In genomic region chr11:4308060-4308513, GRCm38 (mm10) we compare ENCODE assay signal across 8 mouse cellular contexts. TPM values are rescaled to one million over a fixed set of nuclear protein-coding genes. Genes with fewer than 3 reads are reported as not detected.
DNase-seq lines count a peak whose midpoint lies in the region; ATAC-seq and TF ChIP-seq lines count a peak whose summit lies in the region.

No protein-coding gene starts in this region.

- no peak overlapping the region for H3K4me3 ChIP-seq in heart, embryonic 12.5 days
- peak overlapping the region; percentile 37 for H3K4me3 ChIP-seq in E14TG2a.4 (replicated peaks; ENCODE audit: low read length)
- H3K4me3 ChIP-seq in embryonic facial prominence, embryonic 11.5 days (ENCODE audit: low read depth, low read length), result 0 out of 2 replicates have a peak overlapping the region, but pooled peaks have one; percentile 6
- peak overlapping the region; percentile 15; the same call in 1 of the 2 replicates for H3K4me3 ChIP-seq in limb, embryonic 13.5 days

- H3K9ac ChIP-seq in heart, embryonic 12.5 days, result 0 out of 2 replicates have a peak overlapping the region, but pooled peaks have one; percentile 17
- peak overlapping the region; percentile 39 for H3K9ac ChIP-seq in embryonic facial prominence, embryonic 11.5 days (replicated peaks; ENCODE audit: low read length)
- H3K9ac ChIP-seq in limb, embryonic 13.5 days, result 0 out of 2 replicates have a peak overlapping the region, but pooled peaks have one; percentile 32

- WGBS in heart, embryonic 12.5 days, result 34% methylated on average over 6 of the region's 6 CpGs
- WGBS in embryonic facial prominence, embryonic 11.5 days, result 5% methylated on average over 6 of the region's 6 CpGs
- WGBS in limb, embryonic 13.5 days, result 6% methylated on average over 6 of the region's 6 CpGs

- no peak for TF ChIP-seq CTCF in E14TG2a.4 (conservative IDR thresholded peaks at IDR 0.05; ENCODE audit: low read length)

- peaks cover 20% of the 10 kb centered on the region for H3K4me1 ChIP-seq in heart, embryonic 12.5 days (replicated peaks)
- peaks cover 74% of the 10 kb centered on the region for H3K4me1 ChIP-seq in E14TG2a.4 (replicated peaks; ENCODE audit: low read depth, low read length)
- H3K4me1 ChIP-seq in embryonic facial prominence, embryonic 11.5 days (ENCODE audit: control insufficient read depth, insufficient read depth, low read length), result peaks cover 5% of the 10 kb centered on the region; the same call in 1 of the 2 replicates
- peaks cover 34% of the 10 kb centered on the region for H3K4me1 ChIP-seq in limb, embryonic 13.5 days

- no peaks in the 10 kb centered on the region for H3K36me3 ChIP-seq in heart, embryonic 12.5 days
- no peaks in the 10 kb centered on the region for H3K36me3 ChIP-seq in E14TG2a.4 (ENCODE audit: insufficient read depth, low read length)
- no peaks in the 10 kb centered on the region for H3K36me3 ChIP-seq in embryonic facial prominence, embryonic 11.5 days (replicated peaks; ENCODE audit: control insufficient read depth, insufficient read depth, low read depth, low read length)
- no peaks in the 10 kb centered on the region for H3K36me3 ChIP-seq in limb, embryonic 13.5 days

- no peak for DNase-seq in heart, adult 11 months
- peak; percentile 56 for DNase-seq in embryonic facial prominence, embryonic 11.5 days (ENCODE audit: low spot score)
- DNase-seq in left cerebral cortex, postnatal 25 days (ENCODE audit: low spot score in 2 of 2), result no peak
- DNase-seq in cerebellum, postnatal 14 days, result no peak
- no peak for DNase-seq in frontal cortex, postnatal 14 days (ENCODE audit: low spot score in 2 of 2)

- H3K9me3 ChIP-seq in heart, embryonic 12.5 days (replicated peaks), result no peaks in the 10 kb centered on the region
- no peaks in the 10 kb centered on the region for H3K9me3 ChIP-seq in E14TG2a.4 (ENCODE audit: low read length)
- H3K9me3 ChIP-seq in embryonic facial prominence, embryonic 11.5 days (replicated peaks; ENCODE audit: control insufficient read depth, low read length), result no peaks in the 10 kb centered on the region
- H3K9me3 ChIP-seq in limb, embryonic 13.5 days, result no peaks in the 10 kb centered on the region

- peak overlapping the region; percentile 3; the same call in 1 of the 2 replicates for H3K27ac ChIP-seq in heart, embryonic 12.5 days (ENCODE audit: poor library complexity, severe bottlenecking)
- H3K27ac ChIP-seq in embryonic facial prominence, embryonic 11.5 days (replicated peaks; ENCODE audit: low read depth, low read length), result peak overlapping the region; percentile 70
- H3K27ac ChIP-seq in limb, embryonic 13.5 days, result peak overlapping the region; percentile 87

- peaks cover 15% of the 10 kb centered on the region; the same call in 1 of the 2 replicates for H3K27me3 ChIP-seq in heart, embryonic 12.5 days (replicated peaks)
- H3K27me3 ChIP-seq in E14TG2a.4 (ENCODE audit: insufficient read depth, low read length), result peaks cover 7% of the 10 kb centered on the region; the same call in 1 of the 2 replicates
- no peaks in the 10 kb centered on the region for H3K27me3 ChIP-seq in embryonic facial prominence, embryonic 11.5 days (ENCODE audit: control insufficient read depth, insufficient read depth, low read length)
- H3K27me3 ChIP-seq in limb, embryonic 13.5 days, result no peaks in the 10 kb centered on the region

- ATAC-seq in heart, embryonic 12.5 days (ENCODE audit: insufficient number of reproducible peaks, low FRiP score), result 0 out of 2 replicates have a peak, but pooled peaks have one; percentile 18
- no peak for ATAC-seq in embryonic facial prominence, embryonic 11.5 days (replicated peaks; ENCODE audit: insufficient number of reproducible peaks, low FRiP score, low TSS enrichment, low read depth)
- peak; percentile 28; the same call in 1 of the 2 replicates for ATAC-seq in limb, embryonic 13.5 days (ENCODE audit: low FRiP score, low read depth)

- intact Hi-C loops in left cerebral cortex, postnatal 25 days (cut with DNase I), result no loop called here

- H3K4me2 ChIP-seq in heart, embryonic 12.5 days, result peak overlapping the region; percentile 53
- peak overlapping the region; percentile 41 for H3K4me2 ChIP-seq in embryonic facial prominence, embryonic 11.5 days (ENCODE audit: low read depth, low read length)
- H3K4me2 ChIP-seq in limb, embryonic 13.5 days (replicated peaks), result peak overlapping the region; percentile 57

RNA-seq across cellular contexts. Expression of gene Lif, which starts 50.7 kb away (rescaled TPM):
- polyA plus RNA-seq in heart, embryonic 12.5 days (2016; fragmentation: Nextera tagmentation; extraction: Ambion mirVana), result 0.24 and 0.63 TPM in 2 replicates
- 0.07 and 0.14 TPM in 2 replicates for polyA plus RNA-seq in embryonic facial prominence, embryonic 11.5 days (2014; fragmentation: Nextera tagmentation; extraction: Ambion mirVana)
- 0.08 TPM in 2 replicates for polyA plus RNA-seq in limb, embryonic 13.5 days (2015; fragmentation: Nextera tagmentation; extraction: Ambion mirVana)
- under 1 TPM; 0.23 to 0.25 TPM for total RNA-seq in left cerebral cortex, postnatal 25 days (2021)

Comparison
In these comparisons a context has a peak if more than half of its experiments do, and no peak if none do; other contexts are left out.
1. H3K27ac ChIP-seq: peak in every context shown above with its lines; median percentile 87 in limb, embryonic 13.5 days; 70 in embryonic facial prominence, embryonic 11.5 days; 3 in heart, embryonic 12.5 days.